Comparison of ENCODE assay signal across 28 mouse cellular contexts in the genomic region with DNA sequence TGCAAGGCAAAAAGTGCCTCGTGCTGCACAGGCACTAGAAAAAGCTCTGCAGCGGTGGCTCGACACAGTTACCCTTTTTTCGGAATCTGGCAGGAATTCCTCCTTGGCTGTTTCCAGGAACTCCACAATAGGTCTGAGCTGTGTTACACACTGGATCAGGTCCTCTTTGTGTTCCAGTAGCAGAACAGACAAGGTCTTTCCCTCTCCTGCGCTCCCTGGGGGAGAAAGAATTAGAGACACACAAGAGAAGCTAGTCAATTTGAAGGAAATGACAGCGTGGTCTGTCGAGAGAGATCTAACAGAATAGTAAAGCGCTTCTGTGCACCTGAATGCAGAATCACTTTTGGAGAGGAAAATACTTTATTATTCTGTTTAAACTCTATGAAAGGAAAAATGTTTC. TPM values are rescaled to one million over a fixed set of nuclear protein-coding genes. Genes with fewer than 3 reads are reported as not detected.
"Had no signal": no experiment of that assay in that cellular context is flagged by ENCODE, and none has a peak within 500 bp of the region (broad histone marks: within the 10 kb centered on the region; RNA-seq: fewer than 3 reads in every experiment).

No protein-coding gene starts in this region.

- ATAC-seq: hindbrain, postnatal 0 days; intestine, embryonic 16.5 days had no signal

- H3K9ac ChIP-seq: heart, embryonic 12.5 days; hindbrain, embryonic 13.5 days; hindbrain, embryonic 15.5 days; kidney, embryonic 15.5 days; limb, embryonic 12.5 days had no signal

- H3K4me3 ChIP-seq: gastrocnemius, adult 2 months; heart, embryonic 10.5 days; heart, embryonic 12.5 days; hindbrain, embryonic 13.5 days; hindbrain, embryonic 15.5 days; kidney, embryonic 15.5 days; left cerebral cortex, adult 2 months; limb, embryonic 10.5 days; limb, embryonic 12.5 days had no signal

- H3K36me3 ChIP-seq: hindbrain, embryonic 13.5 days; hindbrain, embryonic 15.5 days had no signal

- DNase-seq: gastrocnemius, adult 2 months; gastrocnemius, postnatal 10 days; gastrocnemius, postnatal 25 days; heart, adult 18-20 months; heart, postnatal 10 days; heart, postnatal 36 days; kidney, adult 11 months; kidney, adult 2 months; kidney, adult 9 months; kidney, postnatal 14 days; kidney, postnatal 36 days; liver had no signal

- H3K4me2 ChIP-seq: heart, embryonic 12.5 days; hindbrain, embryonic 13.5 days; hindbrain, embryonic 15.5 days; kidney, embryonic 15.5 days; limb, embryonic 12.5 days; liver, embryonic 11.5 days had no signal

- H3K9me3 ChIP-seq: heart, embryonic 10.5 days; heart, embryonic 12.5 days; hindbrain, embryonic 13.5 days; hindbrain, embryonic 15.5 days; kidney, embryonic 15.5 days; limb, embryonic 10.5 days; limb, embryonic 12.5 days had no signal

- H3K27me3 ChIP-seq: heart, embryonic 12.5 days; hindbrain, embryonic 15.5 days; kidney, embryonic 15.5 days; limb, embryonic 12.5 days had no signal

- H3K27ac ChIP-seq: gastrocnemius, adult 2 months; heart, embryonic 10.5 days; hindbrain, embryonic 13.5 days; hindbrain, embryonic 15.5 days; hindbrain, postnatal 0 days; kidney, embryonic 15.5 days; kidney, postnatal 0 days; left cerebral cortex, adult 2 months; limb, embryonic 10.5 days; limb, embryonic 12.5 days had no signal

- H3K4me1 ChIP-seq: heart, embryonic 10.5 days; heart, embryonic 12.5 days; limb, embryonic 10.5 days; limb, embryonic 12.5 days had no signal

RNA-seq across cellular contexts. Expression of a gene that starts 50.4 kb away (rescaled TPM):
- total RNA-seq: gastrocnemius, adult 2 months; gastrocnemius, postnatal 25 days; granulocyte monocyte progenitor cell, adult 5-6 weeks; heart, postnatal 10 days; heart, postnatal 36 days; hematopoietic stem cell, adult 5-6 weeks had no signal
- polyA plus RNA-seq: heart, embryonic 14.5 days; heart, embryonic 16.5 days had no signal
